Mouse (Mus musculus) bone marrow, adult 2 months (tissue): ENCODE measurements around the gene Tor4a. TPM values are rescaled to one million over a fixed set of nuclear protein-coding genes. Genes with fewer than 3 reads are reported as not detected.

Source experiments
- H3K27ac ChIP-seq: fragments of 200-500 bp; 2 replicates; pipeline ENCODE4 v1.5.1; 2012; ENCODE audit warnings: low read depth, mild to moderate bottlenecking, control low read depth, inconsistent platforms, low read length; ENCODE audit not compliant: control insufficient read depth, poor library complexity, insufficient read depth
- H3K4me1 ChIP-seq: fragments of 200-500 bp; 2 replicates; pipeline ENCODE4 v1.6.1; 2011; ENCODE audit warnings: low read length; ENCODE audit not compliant: control insufficient read depth, insufficient read depth
- H3K4me3 ChIP-seq: fragments of 200-500 bp; replicated peaks from 2 replicates; pipeline ENCODE3; 2011; ENCODE audit warnings: mild to moderate bottlenecking, low read depth, low read length, control low read depth; ENCODE audit not compliant: control insufficient read depth
- CTCF ChIP-seq: fragments of 200-500 bp; IDR thresholded peaks from 2 replicates; pipeline ENCODE4 v1.5.1; 2011; ENCODE audit warnings: low read length, control low read depth; ENCODE audit not compliant: control insufficient read depth, insufficient read depth
- POLR2A ChIP-seq: fragments of 200-500 bp; IDR thresholded peaks from 2 replicates; pipeline ENCODE4 v1.6.1; 2011; ENCODE audit warnings: low read depth, mild to moderate bottlenecking, control low read depth, low read length, borderline replicate concordance; ENCODE audit not compliant: control insufficient read depth
- WGBS: fragments of 180-500 bp; shearing (Covaris S2); methylation state at CpG from one replicate; pipeline ENCODE4 v1.1.7; 2018; 5-methylcytosine and 5-hydroxymethylcytosine counted together
- polyA plus RNA-seq: library from polyadenylated mRNA; stranded (reverse); fragments of >200 nt; gene quantifications from 2 replicates; pipeline ENCODE4 v1.2.4, GENCODE M21; 2011; ENCODE audit warnings: low replicate concordance; ENCODE audit not compliant: missing spikeins, insufficient read depth, insufficient read length

Tor4a gene
- polyA plus RNA-seq, 1 experiment: 8.9 TPM

DNA sequence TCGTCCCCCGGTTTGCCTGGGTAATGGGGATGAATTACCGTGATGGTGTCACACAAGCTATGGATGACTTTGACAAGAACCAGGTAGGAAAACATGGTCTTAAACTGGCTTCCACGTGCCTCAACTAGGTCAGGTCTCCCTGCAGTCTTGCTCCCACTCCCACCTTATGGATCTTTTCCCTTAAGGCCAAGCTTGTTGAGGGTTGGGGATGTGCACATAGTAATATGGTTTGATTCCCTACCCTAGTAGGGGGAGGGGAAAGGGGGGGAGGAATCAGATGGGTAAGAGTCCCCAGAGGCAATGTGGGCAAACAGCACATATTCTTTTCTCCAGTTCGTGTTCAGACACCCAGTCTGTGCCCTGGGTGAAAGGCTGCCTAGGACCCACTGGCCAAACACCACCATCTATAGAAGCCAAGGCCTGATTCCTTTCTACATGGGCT lies 24.7 kb upstream of the Tor4a start:
- TF ChIP-seq POLR2A: no peak
- TF ChIP-seq CTCF: no peak
- 79% methylated on average over 5 of the region's 5 CpGs for WGBS
- H3K4me3 ChIP-seq: peak overlapping the region; percentile 27
- no peak overlapping the region for H3K27ac ChIP-seq
- H3K4me1 ChIP-seq: no peaks in the 10 kb centered on the region; the same call in 1 of the 2 replicates

DNA sequence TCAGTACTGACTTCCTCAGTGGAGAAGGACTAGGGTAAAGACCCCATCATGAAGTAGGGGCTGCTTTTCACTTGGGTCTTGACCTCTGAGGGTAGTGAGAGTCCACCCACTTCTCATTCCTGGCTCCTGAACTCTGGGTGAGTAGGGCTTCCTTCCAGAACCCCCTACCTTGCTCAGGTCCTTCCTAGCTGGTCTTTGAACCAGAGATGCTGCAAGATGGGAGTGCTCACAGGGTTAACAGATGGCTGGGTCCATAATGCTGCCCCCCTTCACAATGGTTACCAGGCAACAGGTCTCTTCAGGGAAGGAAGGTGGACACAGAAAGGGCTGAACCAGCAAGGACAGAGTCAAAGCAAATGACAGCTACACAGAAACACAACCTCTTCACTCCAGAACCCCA lies 21.8 kb upstream of the Tor4a start, which contains the start of gene Fam166a:
TSS of gene Fam166a (plus strand) at position 301 of the 400 bp plus-strand sequence.
- TF ChIP-seq POLR2A (no peak), CTCF (no peak)
- no peaks in the 10 kb centered on the region; the same call in 1 of the 2 replicates for H3K4me1 ChIP-seq
- no peak within 1 kb of the TSS for H3K4me3 ChIP-seq
- H3K27ac ChIP-seq: no peak within 1 kb of the TSS

DNA sequence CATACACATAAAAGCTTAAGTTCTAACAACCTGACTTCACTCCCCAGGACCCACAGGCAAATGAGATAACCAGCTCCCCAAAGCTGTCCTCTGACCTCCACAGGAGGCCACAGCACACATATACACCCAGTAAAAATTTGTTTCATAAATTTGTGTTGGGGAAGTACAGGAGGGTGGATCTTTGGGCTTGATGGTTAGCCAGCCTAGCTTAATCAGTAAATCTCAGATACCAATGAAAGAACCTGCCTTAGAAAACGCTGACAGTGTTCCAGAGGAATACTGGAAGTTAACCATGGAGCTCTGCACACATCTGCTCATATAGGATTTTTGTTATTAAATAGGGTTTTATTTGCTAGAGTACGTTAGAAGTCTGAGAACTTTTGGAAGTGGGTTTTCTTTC lies 21.0 kb upstream of the Tor4a start:
- no peak overlapping the region for H3K4me3 ChIP-seq
- 69% methylated on average over 2 of the region's 2 CpGs for WGBS
- TF ChIP-seq CTCF (no peak), POLR2A (no peak)
- H3K4me1 ChIP-seq: no peaks in the 10 kb centered on the region; the same call in 1 of the 2 replicates
- no peak overlapping the region for H3K27ac ChIP-seq

DNA sequence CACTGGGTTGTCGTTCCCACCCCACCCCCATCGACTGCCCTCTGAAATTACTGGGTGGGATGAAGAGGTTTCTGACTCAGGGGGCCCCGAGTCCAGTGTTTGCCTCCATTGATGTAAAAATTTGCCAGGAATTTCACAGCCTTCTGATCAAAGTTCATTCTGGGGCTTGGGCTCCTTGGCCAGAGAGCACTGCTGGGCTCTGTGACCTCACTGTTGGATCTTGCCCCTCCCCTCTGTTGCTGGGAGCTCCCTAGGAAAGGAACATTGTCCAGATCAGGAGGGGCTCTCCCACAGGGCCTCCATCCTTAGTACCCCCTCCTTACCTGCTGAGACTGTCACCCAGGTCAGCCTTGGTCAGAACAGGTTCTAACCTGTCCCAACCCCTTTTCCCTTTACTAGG lies 17.8 kb upstream of the Tor4a start, which contains the start of gene Stpg3:
TSS of gene Stpg3 (minus strand) at position 194 of the 400 bp plus-strand sequence.
- WGBS: 76% methylated on average over 3 of the region's 3 CpGs
- no peak within 1 kb of the TSS for H3K4me3 ChIP-seq
- TF ChIP-seq POLR2A (no peak), CTCF (no peak)
- no peak within 1 kb of the TSS for H3K27ac ChIP-seq
- no peaks in the 10 kb centered on the region; the same call in 1 of the 2 replicates for H3K4me1 ChIP-seq

DNA sequence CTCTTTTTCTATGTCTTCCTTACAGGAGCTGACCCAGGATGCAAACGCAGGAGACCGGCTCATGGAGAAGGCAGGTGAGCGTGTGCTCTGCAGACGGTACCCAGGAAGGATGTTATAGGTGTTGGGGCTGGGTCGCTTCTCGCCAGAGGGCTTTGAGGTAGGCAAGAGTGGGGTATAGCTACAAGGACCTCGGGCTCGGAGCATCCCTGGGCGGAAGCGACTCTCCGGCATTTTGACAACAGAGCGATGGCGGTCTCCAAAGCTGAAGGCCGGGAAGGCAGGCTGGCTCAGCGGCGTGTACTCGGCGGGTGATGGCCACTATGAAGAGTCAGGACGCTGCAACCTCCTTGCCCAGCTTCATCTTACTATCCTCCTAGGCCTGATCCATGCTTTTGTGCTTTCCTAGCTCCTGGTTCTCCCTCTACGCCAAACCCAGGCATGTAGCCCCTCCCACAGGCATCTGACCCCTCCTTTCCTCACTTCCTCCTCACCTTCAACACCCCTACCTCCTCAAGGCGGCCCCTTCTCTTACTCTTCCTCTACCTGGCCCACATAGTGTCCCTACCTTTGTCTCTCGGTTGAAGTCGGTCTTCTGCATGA lies 16.7 kb upstream of the Tor4a start:
- 81% methylated on average over 23 of the region's 23 CpGs for WGBS
- no peaks in the 10 kb centered on the region; the same call in 1 of the 2 replicates for H3K4me1 ChIP-seq
- TF ChIP-seq CTCF (no peak), POLR2A (no peak)
- no peak overlapping the region for H3K4me3 ChIP-seq
- no peak overlapping the region for H3K27ac ChIP-seq

DNA sequence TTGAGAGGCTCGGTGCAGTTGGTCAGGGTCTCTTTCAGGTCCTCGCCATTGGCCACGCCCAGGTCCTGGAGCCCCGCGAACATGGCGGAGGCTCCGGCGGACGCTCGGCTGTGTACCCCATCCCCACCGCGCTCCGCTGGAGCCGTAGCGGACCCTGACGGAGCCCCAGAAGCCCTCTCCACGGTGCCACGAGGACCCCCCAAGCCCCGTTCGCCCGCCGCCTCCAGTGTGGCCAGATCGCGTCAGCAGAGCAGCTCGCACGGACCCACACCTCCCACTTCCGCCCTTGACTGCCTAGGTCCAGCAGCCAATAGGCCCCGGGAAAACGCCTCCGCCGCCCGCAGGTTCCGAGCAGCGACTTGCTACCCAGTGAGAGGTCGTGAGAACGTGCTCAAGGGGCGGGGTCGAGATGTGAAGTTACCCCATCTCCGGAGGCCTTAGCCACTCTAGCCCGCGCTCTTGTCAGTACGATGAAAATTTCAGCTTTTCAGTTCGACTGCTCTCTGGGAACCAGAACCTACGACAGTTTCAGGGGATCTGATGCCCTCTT lies 14.5 kb upstream of the Tor4a start, which contains the start of gene Nelfb:
TSS of gene Nelfb (minus strand) at position 369 of the 550 bp plus-strand sequence.
- peak within 1 kb of the TSS; percentile 88 for H3K27ac ChIP-seq
- TF ChIP-seq CTCF: no peak
- TF ChIP-seq POLR2A: peak; percentile 88; the same call in 1 of the 2 replicates
- WGBS: under 1% methylated on average over 44 of the region's 44 CpGs
- no peaks in the 10 kb centered on the region; the same call in 1 of the 2 replicates for H3K4me1 ChIP-seq
- H3K4me3 ChIP-seq: peak within 1 kb of the TSS; percentile 87

DNA sequence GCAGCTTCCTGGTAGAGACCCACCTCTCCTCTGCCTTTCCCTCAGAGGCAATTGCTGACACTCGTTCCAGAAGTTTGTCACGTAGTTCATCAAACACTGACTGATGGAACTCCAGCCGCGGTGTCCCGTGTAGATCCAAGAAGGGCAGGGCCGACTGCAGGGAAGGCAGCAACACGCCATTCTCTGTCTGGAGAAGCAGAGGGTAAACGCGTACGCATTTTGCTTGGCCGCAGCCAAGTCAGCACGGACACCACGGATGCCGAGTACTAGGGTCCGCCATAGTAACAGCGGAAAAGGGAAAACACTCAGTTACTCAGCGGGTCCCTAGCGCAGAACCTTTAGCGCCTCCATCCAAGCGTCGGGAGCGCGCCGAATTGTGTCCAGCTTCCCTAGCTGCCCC lies 14.0 kb upstream of the Tor4a start:
- no peaks in the 10 kb centered on the region; the same call in 1 of the 2 replicates for H3K4me1 ChIP-seq
- peak overlapping the region; percentile 88 for H3K27ac ChIP-seq
- peak overlapping the region; percentile 87 for H3K4me3 ChIP-seq
- WGBS: under 1% methylated on average over 24 of the region's 24 CpGs
- TF ChIP-seq POLR2A (no peak), CTCF (no peak)

DNA sequence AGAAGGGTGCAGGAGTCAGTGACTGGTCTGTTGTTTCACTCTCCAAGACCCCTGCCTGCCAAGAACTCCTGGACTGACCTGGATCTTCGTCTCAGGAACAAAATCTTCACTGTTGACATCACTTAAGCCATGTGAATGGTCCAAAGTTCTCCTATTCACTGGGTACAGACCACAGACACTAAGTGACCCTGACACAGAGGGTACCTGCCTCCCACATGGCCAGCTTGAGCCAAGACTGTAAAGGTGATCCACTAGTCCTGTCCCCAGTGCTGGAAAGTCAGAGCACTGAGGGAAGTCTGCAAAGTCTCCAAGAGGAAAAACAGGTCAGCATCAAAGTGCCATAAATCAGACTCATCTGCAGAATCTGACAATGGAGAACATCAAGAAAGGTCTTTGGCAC lies 10.9 kb upstream of the Tor4a start:
- 86% methylated on average over 1 of the region's 1 CpGs for WGBS
- Histone ChIP-seq H3K4me1 (no peaks in the 10 kb centered on the region; the same call in 1 of the 2 replicates), H3K27ac (no peak overlapping the region), H3K4me3 (no peak overlapping the region)
- TF ChIP-seq POLR2A (no peak), CTCF (no peak)
